19 mouse cellular contexts compared by ENCODE assay signal in the genomic region with DNA sequence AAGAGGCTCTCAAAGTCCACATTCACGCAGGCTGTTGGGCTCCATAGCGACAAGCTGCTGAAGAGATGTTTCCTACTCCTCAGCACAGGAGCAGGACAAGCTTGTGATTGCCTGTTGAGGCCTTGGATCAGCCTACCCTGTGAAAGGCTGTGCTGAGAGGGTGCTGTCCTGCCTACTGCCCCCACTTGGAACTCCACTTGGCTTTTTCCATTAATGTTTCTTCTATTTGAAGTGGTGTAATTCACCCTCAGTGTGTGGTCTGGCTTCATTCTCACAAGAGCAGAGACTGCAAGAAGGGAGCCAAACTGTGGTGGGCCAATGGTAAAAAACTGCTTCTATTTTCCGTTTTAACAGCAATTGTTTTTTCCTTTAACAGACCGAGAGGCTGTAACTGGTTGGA.
DNase-seq lines count a peak whose midpoint lies in the region; ATAC-seq lines count a peak whose summit lies in the region.
"Had no signal": no experiment of that assay in that cellular context is flagged by ENCODE, and none has a peak within 500 bp of the region (broad histone marks: within the 10 kb centered on the region; RNA-seq: fewer than 3 reads in every experiment).

No protein-coding gene starts in this region.

- WGBS in lung, embryonic 16.5 days: 50% methylated on average over 4 of the region's 4 CpGs

- peak; percentile 94 for ATAC-seq in lung, embryonic 16.5 days (ENCODE audit: low read depth)
- ATAC-seq: activated CD4-positive, CD25-positive, alpha-beta regulatory T cell, adult 4 months; forebrain, embryonic 13.5 days; forebrain, postnatal 0 days; Patski had no signal

- peaks cover 6% of the 10 kb centered on the region; the same call in 1 of the 2 replicates for H3K4me1 ChIP-seq in lung, embryonic 16.5 days (replicated peaks; ENCODE audit: control insufficient read depth, insufficient read depth, low read length)
- H3K4me1 ChIP-seq: embryonic facial prominence, embryonic 13.5 days; forebrain, embryonic 13.5 days; heart, embryonic 13.5 days; hindbrain, embryonic 15.5 days had no signal

- DNase-seq in gastrocnemius, postnatal 14 days: peak; percentile 10
- DNase-seq in gastrocnemius, adult 8-10 months (ENCODE audit: low spot score in 2 of 2): no peak
- DNase-seq in lung, postnatal 14 days: no peak
- peak; percentile 52 for DNase-seq in lung, postnatal 10 days
- DNase-seq in urinary bladder, adult 18-20 months (ENCODE audit: low spot score in 2 of 2): no peak
- DNase-seq: adrenal gland, postnatal 14 days; cerebellum, adult 11-12 months; cerebellum, adult 9-10 months; cerebellum, postnatal 25 days; forebrain, postnatal 0 days; gastrocnemius, postnatal 25 days had no signal

- H3K27ac ChIP-seq in lung, embryonic 16.5 days (ENCODE audit: low read length): peak overlapping the region; percentile 31
- H3K27ac ChIP-seq: embryonic facial prominence, embryonic 13.5 days; forebrain, embryonic 13.5 days; heart, embryonic 13.5 days; hindbrain, embryonic 15.5 days had no signal

- intact Hi-C loops in gastrocnemius, postnatal 14 days (cut with DNase I; ENCODE audit: low total_unique reads): no loop called here

- H3K36me3 ChIP-seq in lung, embryonic 16.5 days (ENCODE audit: control insufficient read depth, insufficient read depth, low read length): no peaks in the 10 kb centered on the region
- H3K36me3 ChIP-seq: embryonic facial prominence, embryonic 13.5 days; heart, embryonic 13.5 days; hindbrain, embryonic 15.5 days had no signal

- H3K9ac ChIP-seq in lung, embryonic 16.5 days (ENCODE audit: low read length): no peak overlapping the region
- H3K9ac ChIP-seq: embryonic facial prominence, embryonic 13.5 days; forebrain, embryonic 13.5 days; forebrain, postnatal 0 days; heart, embryonic 13.5 days; hindbrain, embryonic 15.5 days had no signal

- H3K4me2 ChIP-seq in lung, embryonic 16.5 days (ENCODE audit: low read depth, low read length): no peak overlapping the region
- H3K4me2 ChIP-seq: embryonic facial prominence, embryonic 13.5 days; forebrain, embryonic 13.5 days; heart, embryonic 13.5 days; hindbrain, embryonic 15.5 days had no signal

- H3K9me3 ChIP-seq in lung, embryonic 16.5 days (ENCODE audit: control insufficient read depth, low read length): no peaks in the 10 kb centered on the region
- H3K9me3 ChIP-seq: embryonic facial prominence, embryonic 13.5 days; forebrain, embryonic 13.5 days; heart, embryonic 13.5 days; hindbrain, embryonic 15.5 days had no signal

- no peak overlapping the region for H3K4me3 ChIP-seq in lung, embryonic 16.5 days (ENCODE audit: low read length)
- H3K4me3 ChIP-seq: embryonic facial prominence, embryonic 13.5 days; forebrain, embryonic 13.5 days; heart, embryonic 13.5 days; hindbrain, embryonic 15.5 days had no signal

- H3K27me3 ChIP-seq in lung, embryonic 16.5 days (ENCODE audit: control insufficient read depth, insufficient read depth, low read depth, low read length): no peaks in the 10 kb centered on the region
- H3K27me3 ChIP-seq: CH12.LX; embryonic facial prominence, embryonic 13.5 days; forebrain, embryonic 13.5 days; heart, embryonic 13.5 days; hindbrain, embryonic 15.5 days; Patski had no signal

Comparison
In these comparisons a context has a peak if more than half of its experiments do, and no peak if none do; other contexts are left out.
1. DNase-seq: peak in gastrocnemius, postnatal 14 days (single experiment) and lung, postnatal 10 days (single experiment); none in gastrocnemius, adult 8-10 months (0 of 2), lung, postnatal 14 days (single experiment) and urinary bladder, adult 18-20 months (0 of 2).